Mouse (Mus musculus) lung, adult 2 months (tissue): ENCODE measurements around the gene Nrxn3. TPM values are rescaled to one million over a fixed set of nuclear protein-coding genes. Genes with fewer than 3 reads are reported as not detected.

Experiments used
- DNase-seq: peaks from one replicate; pipeline ENCODE4 v3.0.0; 2022
- H3K4me1 ChIP-seq: fragments of 200-500 bp; 2 replicates; pipeline ENCODE4 v1.6.1; 2011; ENCODE audit warnings: low read length; ENCODE audit not compliant: control insufficient read depth, insufficient read depth
- H3K4me3 ChIP-seq: fragments of 200-500 bp; replicated peaks from 2 replicates; pipeline ENCODE3; 2011; ENCODE audit warnings: low read depth, mild to moderate bottlenecking, control low read depth, low read length; ENCODE audit errors: extremely low read depth
- CTCF ChIP-seq: fragments of 200-500 bp; IDR thresholded peaks from 2 replicates; pipeline ENCODE4 v1.5.1; 2011; ENCODE audit warnings: mild to moderate bottlenecking, low read length, control low read depth; ENCODE audit not compliant: insufficient read depth
- POLR2A ChIP-seq: fragments of 200-500 bp; IDR thresholded peaks from 2 replicates; pipeline ENCODE4 v1.6.1; 2011; ENCODE audit warnings: low read depth, mild to moderate bottlenecking, control low read depth, low read length, borderline replicate concordance; ENCODE audit errors: extremely low read depth
- WGBS: fragments of 180-500 bp; shearing (Covaris S2); methylation state at CpG from one replicate; pipeline ENCODE4 v1.1.7; 2018; 5-methylcytosine and 5-hydroxymethylcytosine counted together
- polyA plus RNA-seq: library from polyadenylated mRNA; depleted of rRNA; stranded (reverse); fragments of >200 nt; gene quantifications from 2 replicates; pipeline ENCODE4 v1.2.3, GENCODE M21; 2012

Nrxn3 gene
- polyA plus RNA-seq, 1 experiment, result 0.30 TPM

DNA sequence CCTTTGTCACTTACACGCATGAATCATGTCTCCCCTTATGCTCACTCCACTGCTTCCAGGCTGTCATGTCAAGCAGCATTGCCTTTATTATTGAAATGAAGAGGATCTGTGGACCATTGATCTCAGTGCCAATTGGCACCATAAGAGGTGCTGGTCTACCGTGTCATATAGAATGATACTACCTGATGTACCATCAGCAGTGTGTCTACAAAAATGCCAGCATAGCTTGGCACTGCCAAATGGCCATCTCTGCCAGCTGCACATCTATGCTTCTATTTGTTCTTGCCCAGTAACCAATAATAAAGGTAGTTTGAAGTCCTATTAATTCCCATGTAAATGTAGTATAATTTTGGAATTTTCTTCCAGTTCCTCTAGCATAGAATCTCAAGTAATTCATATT lies 1340.8 kb downstream of the Nrxn3 start:
- TF ChIP-seq POLR2A, result no peak
- no peak for TF ChIP-seq CTCF
- DNase-seq, result no peak
- 87% methylated on average over 2 of the region's 2 CpGs for WGBS
- no peaks in the 10 kb centered on the region for H3K4me1 ChIP-seq
- no peak overlapping the region for H3K4me3 ChIP-seq

DNA sequence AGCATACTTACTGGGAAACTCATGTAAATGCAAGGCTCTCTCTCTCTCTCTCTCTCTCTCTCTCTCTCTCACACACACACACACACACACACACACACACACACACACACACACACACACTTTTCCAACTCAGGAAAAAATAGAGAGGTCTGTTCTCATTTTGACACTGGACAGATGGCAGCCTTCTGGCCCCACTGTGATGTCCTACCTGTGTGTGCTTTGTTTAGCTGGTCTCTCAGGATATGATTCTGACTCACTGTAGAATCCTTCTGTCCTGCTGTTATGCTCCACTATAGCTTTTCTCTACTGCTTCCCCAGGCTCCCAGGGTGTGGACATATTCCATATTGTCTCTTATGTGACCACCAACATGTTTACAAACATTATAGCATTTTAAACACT lies 1363.2 kb downstream of the Nrxn3 start:
- Histone ChIP-seq H3K4me1 (no peaks in the 10 kb centered on the region), H3K4me3 (no peak overlapping the region)
- no peak for DNase-seq
- TF ChIP-seq CTCF, result no peak
- TF ChIP-seq POLR2A, result no peak

DNA sequence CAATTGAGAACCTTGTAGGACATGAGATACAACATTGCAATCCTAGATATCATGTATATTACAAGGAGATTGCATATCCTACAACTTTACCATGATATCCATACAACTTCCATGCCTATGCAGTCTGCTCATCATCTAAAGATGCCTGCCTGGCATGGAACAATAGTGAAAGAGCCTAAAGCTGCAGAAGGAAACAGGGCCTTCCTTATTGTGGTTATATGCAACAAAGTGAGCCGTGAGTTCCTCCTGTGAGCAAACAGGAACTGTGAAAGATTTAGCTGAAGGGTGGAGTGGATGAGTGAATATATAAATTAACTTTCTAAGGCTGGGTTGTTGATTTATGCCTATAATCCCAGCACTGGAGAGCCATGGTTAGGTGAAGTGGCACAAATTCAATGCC lies 1373.1 kb downstream of the Nrxn3 start:
- TF ChIP-seq CTCF, result no peak
- no peak for DNase-seq
- 26% methylated on average over 1 of the region's 1 CpGs for WGBS
- H3K4me3 ChIP-seq, result no peak overlapping the region
- no peaks in the 10 kb centered on the region for H3K4me1 ChIP-seq

DNA sequence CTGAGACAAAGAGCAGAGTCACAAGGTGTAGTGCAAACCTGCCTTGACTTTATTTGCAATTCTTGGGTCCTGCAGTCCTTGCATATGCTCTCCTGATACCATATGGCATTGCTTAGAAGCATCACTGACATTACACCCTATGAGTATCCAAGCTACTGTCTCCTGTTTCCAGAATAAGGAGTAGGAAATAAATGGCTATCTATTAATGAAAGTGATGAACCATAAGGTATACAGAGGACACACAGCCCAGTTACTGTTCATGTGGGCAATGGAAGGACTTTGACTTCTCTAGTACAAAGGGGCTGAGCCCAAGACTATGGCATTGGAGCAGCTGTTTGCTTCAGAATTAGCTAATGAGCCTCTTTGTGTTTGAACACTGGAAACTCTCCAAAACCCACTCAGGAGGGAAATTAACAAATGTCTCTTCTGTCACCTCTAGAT lies 1390.7 kb downstream of the Nrxn3 start:
- no peak for DNase-seq
- TF ChIP-seq CTCF (no peak), POLR2A (no peak)
- Histone ChIP-seq H3K4me1 (no peaks in the 10 kb centered on the region), H3K4me3 (no peak overlapping the region)

DNA sequence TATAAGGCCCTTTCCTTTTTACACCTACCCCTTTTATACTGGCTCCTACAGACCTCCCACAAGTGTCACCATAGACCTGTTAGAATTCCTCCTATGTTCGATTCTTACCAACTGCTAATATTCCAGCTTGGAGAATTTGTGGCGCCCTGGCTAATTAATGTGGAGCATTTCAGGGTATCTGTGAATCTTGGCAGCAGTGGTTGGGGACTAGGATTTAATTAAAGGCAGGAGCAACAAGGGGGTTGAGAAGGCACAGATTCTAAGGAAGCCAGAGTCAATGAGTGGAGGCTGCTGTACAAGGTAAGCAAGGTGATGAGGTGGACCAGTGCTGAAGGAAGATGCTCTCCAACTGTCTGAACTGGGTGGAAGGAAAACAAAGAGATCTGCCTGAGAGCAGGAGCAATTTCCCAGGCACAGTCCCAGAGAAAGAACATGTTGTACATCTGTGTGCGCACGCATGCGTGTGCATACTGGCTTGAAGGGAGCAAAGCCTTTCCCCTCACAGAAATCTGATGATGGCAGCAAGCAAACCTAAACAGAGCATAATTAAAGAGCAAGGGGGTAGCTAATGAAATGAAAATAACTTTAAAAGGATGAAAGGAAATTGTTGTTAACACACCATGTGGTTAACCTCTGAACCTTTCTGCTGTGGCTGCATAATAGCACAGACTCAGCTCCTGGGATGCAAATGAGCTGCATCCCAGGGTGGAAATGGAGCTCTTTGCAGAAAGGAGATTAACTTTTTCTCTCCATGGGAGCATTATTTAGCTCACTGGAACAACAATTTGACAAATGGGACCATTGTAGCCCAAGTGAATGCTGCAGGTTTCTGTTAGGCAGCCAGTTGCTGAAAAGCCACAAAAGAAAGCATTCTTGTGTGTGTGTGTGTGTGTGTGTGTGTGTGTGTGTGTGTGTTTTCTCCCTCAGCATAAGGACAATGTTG lies 1409.5 kb downstream of the Nrxn3 start:
- 88% methylated on average over 5 of the region's 5 CpGs for WGBS
- Histone ChIP-seq H3K4me3 (no peak overlapping the region), H3K4me1 (no peaks in the 10 kb centered on the region)
- DNase-seq, result no peak
- TF ChIP-seq POLR2A (no peak), CTCF (no peak)

DNA sequence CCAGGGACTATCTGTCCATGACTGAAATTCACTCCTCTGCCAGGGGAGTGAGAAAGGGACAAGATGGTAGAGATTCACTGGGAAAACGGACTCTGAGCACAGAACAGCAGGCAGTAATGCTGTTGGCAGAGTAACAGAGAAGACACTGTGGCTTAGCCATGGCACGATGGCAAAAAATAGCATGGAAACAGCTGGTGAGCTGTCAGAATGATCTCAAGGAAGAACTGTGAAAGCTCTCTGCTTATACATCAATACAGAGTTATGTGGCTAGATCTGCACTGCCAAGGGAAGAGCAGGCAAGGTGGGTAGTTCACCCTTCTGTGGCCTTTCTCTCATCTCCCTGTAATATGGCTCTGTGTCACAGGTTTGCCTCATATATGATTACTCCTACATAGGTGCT lies 1419.3 kb downstream of the Nrxn3 start:
- no peak overlapping the region for H3K4me3 ChIP-seq
- 42% methylated on average over 2 of the region's 2 CpGs for WGBS
- DNase-seq, result no peak
- no peak for TF ChIP-seq POLR2A
- TF ChIP-seq CTCF, result no peak
- H3K4me1 ChIP-seq, result no peaks in the 10 kb centered on the region

DNA sequence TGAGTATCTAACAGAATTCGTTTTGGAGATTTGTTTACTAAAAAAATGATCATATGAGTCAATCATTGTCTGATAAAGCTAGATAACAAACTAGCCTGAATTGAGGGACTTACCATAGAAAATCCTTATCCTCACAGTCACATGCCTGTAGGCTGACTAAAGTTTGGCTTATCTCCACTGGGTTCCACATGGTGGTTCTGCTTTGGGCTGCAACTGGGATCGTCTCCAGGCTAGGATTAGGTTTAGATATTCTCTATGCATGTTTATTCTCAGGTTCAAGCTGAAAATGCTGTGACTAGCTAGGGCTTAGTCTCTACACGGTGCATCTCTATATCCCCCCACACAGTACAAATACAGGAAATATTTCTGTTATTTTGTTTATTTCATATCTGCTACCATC lies 1421.6 kb downstream of the Nrxn3 start:
- 62% methylated on average over 3 of the region's 3 CpGs for WGBS

DNA sequence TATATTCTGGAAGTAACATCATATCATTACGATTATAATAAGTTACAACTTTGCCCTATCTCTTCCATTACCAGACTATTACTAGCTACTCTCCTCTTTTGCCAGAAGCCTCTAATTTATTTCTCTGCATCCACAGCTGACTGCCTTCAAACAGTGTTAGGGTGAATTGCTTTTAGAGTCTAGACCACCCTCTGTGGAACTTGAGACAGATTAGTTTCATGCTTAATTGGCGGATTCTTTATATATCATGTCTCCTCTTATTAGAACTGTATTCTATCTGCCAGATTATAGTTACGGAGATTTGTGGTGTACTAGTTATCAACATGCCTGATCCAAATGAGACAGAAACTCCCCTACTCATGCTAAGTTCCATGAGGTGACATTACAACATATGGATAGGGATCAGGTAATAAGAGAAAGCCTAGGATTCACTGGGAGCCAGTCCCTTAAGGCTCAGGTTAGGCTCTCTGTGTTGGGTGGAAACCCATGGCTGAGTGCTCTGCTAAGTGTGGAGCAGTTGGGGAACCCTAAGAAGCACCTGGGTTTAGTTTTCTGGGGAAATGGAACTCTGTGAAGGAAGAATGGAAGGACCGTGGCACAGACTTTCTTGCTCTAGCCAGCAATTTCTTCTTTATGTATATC lies 1435.6 kb downstream of the Nrxn3 start:
- 94% methylated on average over 4 of the region's 4 CpGs for WGBS
- no peak overlapping the region for H3K4me3 ChIP-seq
- no peaks in the 10 kb centered on the region for H3K4me1 ChIP-seq
- DNase-seq, result no peak
- TF ChIP-seq CTCF (no peak), POLR2A (no peak)

More for the DNA sequence above, 1421.6 kb downstream of the Nrxn3 start:
- DNase-seq, result no peak
- no peak for TF ChIP-seq CTCF
- TF ChIP-seq POLR2A, result no peak
- Histone ChIP-seq H3K4me3 (no peak overlapping the region), H3K4me1 (no peaks in the 10 kb centered on the region)

DNA sequence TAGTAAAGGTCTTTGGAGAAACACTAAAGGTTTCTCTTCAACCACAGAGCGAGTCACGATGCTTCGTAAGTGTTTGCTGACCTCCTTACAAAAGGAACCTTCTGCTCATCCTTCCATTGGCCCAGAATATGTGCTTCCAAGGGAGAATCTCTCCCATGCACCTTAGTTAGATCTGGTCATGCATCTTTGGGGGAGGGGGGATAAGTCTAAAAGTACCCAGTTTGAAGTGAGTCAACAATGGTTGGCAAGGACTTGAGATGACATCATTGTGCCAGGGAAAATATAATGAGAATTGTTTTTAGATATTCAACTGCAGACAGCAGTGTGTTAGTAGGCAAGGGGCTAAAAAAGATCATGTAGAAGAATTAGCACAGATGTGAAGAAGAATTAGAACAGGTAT lies 1437.2 kb downstream of the Nrxn3 start:
- no peak for DNase-seq
- TF ChIP-seq POLR2A (no peak), CTCF (no peak)
- Histone ChIP-seq H3K4me3 (no peak overlapping the region), H3K4me1 (no peaks in the 10 kb centered on the region)
- WGBS, result 86% methylated on average over 3 of the region's 3 CpGs

DNA sequence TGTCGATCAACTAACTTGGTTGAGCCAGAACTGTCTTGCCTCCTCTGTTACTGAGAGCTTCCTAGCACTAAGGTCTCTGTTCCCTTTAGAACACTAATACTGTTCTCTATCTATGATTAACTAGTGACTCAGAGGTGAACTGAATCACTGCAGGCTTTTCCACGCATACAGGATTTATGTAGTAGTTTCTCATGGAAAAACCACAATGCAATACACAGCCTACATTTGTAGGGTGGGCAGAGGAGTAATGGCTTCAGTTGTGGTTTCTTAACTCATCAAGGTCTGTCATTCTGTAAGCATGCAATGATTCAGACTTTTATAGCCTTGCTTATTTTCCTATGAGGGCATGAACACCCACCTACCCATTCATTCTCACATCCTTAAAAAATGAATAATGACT lies 1443.4 kb downstream of the Nrxn3 start:
- no peak for DNase-seq
- Histone ChIP-seq H3K4me1 (no peaks in the 10 kb centered on the region), H3K4me3 (no peak overlapping the region)
- TF ChIP-seq POLR2A (no peak), CTCF (no peak)
- WGBS, result 83% methylated on average over 2 of the region's 2 CpGs
